Mouse (Mus musculus) heart, embryonic 14.5 days (tissue): ENCODE results near the gene Osbpl2. TPM values are rescaled to one million over a fixed set of nuclear protein-coding genes. Genes with fewer than 3 reads are reported as not detected.

Experiments
- microRNA-seq: library from miRNA; unstranded; fragments of <30 nt; microRNA quantifications from one replicate; pipeline ENCODE4, GENCODE M21; 2016
- polyA plus RNA-seq: library from polyadenylated mRNA; unstranded; fragments of >200 nt; fragmentation: Nextera tagmentation; extraction: Ambion mirVana; gene quantifications from 2 replicates; pipeline ENCODE4 v1.2.1, GENCODE M21; 2014

Gene Osbpl2
- polyA plus RNA-seq, 1 experiment from 2014 or later = 40.5 TPM

Small RNA genes lying within 50 kb of the gene (microRNA-seq; reads per million reads assigned to microRNA genes)
- gene Mir7005 = not detected

Other genes with a start within 250 kb of the Osbpl2 start
- 3.3 and 3.4 TPM in 2 replicates for gene Taf4, start 142.7 kb upstream of the Osbpl2 start, polyA plus RNA-seq
- 4.8 and 5.3 TPM in 2 replicates for gene Lsm14b, start 94.3 kb upstream of the Osbpl2 start, polyA plus RNA-seq
- gene Psma7, start 76.9 kb upstream of the Osbpl2 start, polyA plus RNA-seq = 410 and 434 TPM in 2 replicates
- gene Ss18l1, start 76.8 kb upstream of the Osbpl2 start, polyA plus RNA-seq = 3.6 and 3.9 TPM in 2 replicates
- gene Mtg2, start 48.7 kb upstream of the Osbpl2 start, polyA plus RNA-seq = 24.9 and 27.9 TPM in 2 replicates
- not detected in 2 replicates for gene Hrh3, start 14.8 kb upstream of the Osbpl2 start, polyA plus RNA-seq
- gene Adrm1, start 52.2 kb downstream of the Osbpl2 start, polyA plus RNA-seq = 102 and 109 TPM in 2 replicates
- 30.5 and 32.7 TPM in 2 replicates for gene Lama5, start 106.6 kb downstream of the Osbpl2 start, polyA plus RNA-seq
- gene Rps21, start 138.1 kb downstream of the Osbpl2 start, polyA plus RNA-seq = 386 and 447 TPM in 2 replicates
- gene Cables2, start 154.2 kb downstream of the Osbpl2 start, polyA plus RNA-seq = 15.1 and 16.1 TPM in 2 replicates
- gene Rbbp8nl, start 170.6 kb downstream of the Osbpl2 start, polyA plus RNA-seq = not detected in 2 replicates
- 7.3 and 9.7 TPM in 2 replicates for gene Gata5, start 215.4 kb downstream of the Osbpl2 start, polyA plus RNA-seq